Comparison of ENCODE assay signal across 25 mouse cellular contexts in genomic region chr2:31437480-31438245, GRCm38 (mm10). TPM values are rescaled to one million over a fixed set of nuclear protein-coding genes. Genes with fewer than 3 reads are reported as not detected.
DNase-seq lines count a peak whose midpoint lies in the region; ATAC-seq and TF ChIP-seq lines count a peak whose summit lies in the region.
"Had no signal": no experiment of that assay in that cellular context is flagged by ENCODE, and none has a peak within 500 bp of the region (broad histone marks: within the 10 kb centered on the region; RNA-seq: fewer than 3 reads in every experiment).

No protein-coding gene starts in this region.

- 47% methylated on average over 14 of the region's 14 CpGs for WGBS in kidney, adult 2 months
- 52% methylated on average over 14 of the region's 14 CpGs for WGBS in kidney, embryonic 15.5 days
- 72% methylated on average over 14 of the region's 14 CpGs for WGBS in midbrain, embryonic 11.5 days
- WGBS in midbrain, embryonic 15.5 days = 69% methylated on average over 14 of the region's 14 CpGs

- TF ChIP-seq CTCF in kidney, adult 2 months (conservative IDR thresholded peaks at IDR 0.05; ENCODE audit: insufficient read depth, insufficient read length, low read depth, low read length) = no peak

- no peaks in the 10 kb centered on the region for H3K27me3 ChIP-seq in kidney, adult 2 months (replicated peaks; ENCODE audit: control insufficient read depth, insufficient read depth, low read length)
- no peaks in the 10 kb centered on the region for H3K27me3 ChIP-seq in kidney, embryonic 15.5 days
- no peaks in the 10 kb centered on the region; the same call in 1 of the 2 replicates for H3K27me3 ChIP-seq in midbrain, embryonic 11.5 days (ENCODE audit: control insufficient read depth, insufficient read depth, low read length)
- H3K27me3 ChIP-seq in midbrain, embryonic 15.5 days (replicated peaks) = no peaks in the 10 kb centered on the region
- H3K27me3 ChIP-seq: embryonic facial prominence, embryonic 15.5 days; intestine, embryonic 15.5 days had no signal

- peaks cover 20% of the 10 kb centered on the region; the same call in 1 of the 2 replicates for H3K4me1 ChIP-seq in kidney, adult 2 months (ENCODE audit: control insufficient read depth, insufficient read depth, low read length)
- H3K4me1 ChIP-seq in kidney, embryonic 15.5 days = 0 out of 2 replicates have a peak, but pooled peaks cover 15% of the 10 kb centered on the region
- no peaks in the 10 kb centered on the region for H3K4me1 ChIP-seq in midbrain, embryonic 11.5 days (ENCODE audit: control insufficient read depth, insufficient read depth, low read length)
- no peaks in the 10 kb centered on the region; the same call in 1 of the 2 replicates for H3K4me1 ChIP-seq in midbrain, embryonic 15.5 days

- no peak overlapping the region for H3K9ac ChIP-seq in kidney, embryonic 15.5 days
- no peak overlapping the region for H3K9ac ChIP-seq in midbrain, embryonic 11.5 days (ENCODE audit: low read length)
- no peak overlapping the region for H3K9ac ChIP-seq in midbrain, embryonic 15.5 days
- H3K9ac ChIP-seq: embryonic facial prominence, embryonic 15.5 days; forebrain, embryonic 12.5 days; forebrain, postnatal 0 days; intestine, embryonic 15.5 days; lung, embryonic 14.5 days had no signal

- TF ChIP-seq POLR2A in kidney, adult 2 months (IDR thresholded peaks at IDR 0.05; ENCODE audit: low read depth, low read length) = no peak

- no peaks in the 10 kb centered on the region for H3K36me3 ChIP-seq in kidney, adult 2 months (ENCODE audit: control insufficient read depth, insufficient read depth, low read length)
- no peaks in the 10 kb centered on the region for H3K36me3 ChIP-seq in kidney, embryonic 15.5 days
- H3K36me3 ChIP-seq in midbrain, embryonic 11.5 days (ENCODE audit: control insufficient read depth, insufficient read depth, low read length) = no peaks in the 10 kb centered on the region
- no peaks in the 10 kb centered on the region for H3K36me3 ChIP-seq in midbrain, embryonic 15.5 days (replicated peaks)
- H3K36me3 ChIP-seq: embryonic facial prominence, embryonic 15.5 days; forebrain, embryonic 12.5 days; intestine, embryonic 15.5 days had no signal

- H3K4me3 ChIP-seq in kidney, adult 2 months (ENCODE audit: insufficient read depth, low read depth, low read length) = no peak overlapping the region
- H3K4me3 ChIP-seq in kidney, embryonic 15.5 days (replicated peaks) = no peak overlapping the region
- no peak overlapping the region for H3K4me3 ChIP-seq in midbrain, embryonic 11.5 days (ENCODE audit: low read depth, low read length)
- H3K4me3 ChIP-seq in midbrain, embryonic 15.5 days = no peak overlapping the region
- H3K4me3 ChIP-seq: embryonic facial prominence, embryonic 15.5 days; forebrain, embryonic 12.5 days; intestine, embryonic 15.5 days had no signal

- no peaks in the 10 kb centered on the region for H3K9me3 ChIP-seq in kidney, embryonic 15.5 days (replicated peaks)
- no peaks in the 10 kb centered on the region for H3K9me3 ChIP-seq in midbrain, embryonic 11.5 days (ENCODE audit: control insufficient read depth, low read length)
- H3K9me3 ChIP-seq in midbrain, embryonic 15.5 days = no peaks in the 10 kb centered on the region
- H3K9me3 ChIP-seq: embryonic facial prominence, embryonic 15.5 days; forebrain, embryonic 12.5 days; intestine, embryonic 15.5 days had no signal

- ATAC-seq in kidney, embryonic 15.5 days (replicated peaks; ENCODE audit: low FRiP score) = no peak
- ATAC-seq in midbrain, embryonic 11.5 days (ENCODE audit: low FRiP score) = no peak
- no peak for ATAC-seq in midbrain, embryonic 15.5 days (replicated peaks)
- ATAC-seq: activated CD4-positive, CD25-positive, alpha-beta regulatory T cell, adult 4 months; forebrain, postnatal 0 days; hindbrain, embryonic 16.5 days; intestine, embryonic 15.5 days; midbrain, embryonic 16.5 days had no signal

- peak overlapping the region; percentile 90 for H3K27ac ChIP-seq in kidney, adult 2 months (ENCODE audit: insufficient read depth, low read depth, low read length)
- H3K27ac ChIP-seq in kidney, embryonic 15.5 days = no peak overlapping the region
- no peak overlapping the region for H3K27ac ChIP-seq in midbrain, embryonic 11.5 days (ENCODE audit: low read depth, low read length)
- H3K27ac ChIP-seq in midbrain, embryonic 15.5 days = no peak overlapping the region
- H3K27ac ChIP-seq: embryonic facial prominence, embryonic 15.5 days; forebrain, embryonic 12.5 days; intestine, embryonic 15.5 days had no signal

- H3K4me2 ChIP-seq in kidney, embryonic 15.5 days = no peak overlapping the region
- H3K4me2 ChIP-seq in midbrain, embryonic 11.5 days = no peak overlapping the region
- no peak overlapping the region for H3K4me2 ChIP-seq in midbrain, embryonic 15.5 days
- H3K4me2 ChIP-seq: embryonic facial prominence, embryonic 15.5 days; forebrain, embryonic 12.5 days; intestine, embryonic 15.5 days; lung, embryonic 14.5 days had no signal

- peak; percentile 28 for DNase-seq in embryo, embryonic 10 days (ENCODE audit: low spot score)
- DNase-seq in embryo, embryonic 9.5 days (ENCODE audit: extremely low spot score) = no peak
- peak; percentile 85 for DNase-seq in kidney, adult 2 months
- peak; percentile 77 for DNase-seq in midbrain, embryonic 11.5 days (ENCODE audit: low spot score, missing footprints)
- DNase-seq in spleen, postnatal 36 days (ENCODE audit: low spot score in 2 of 2) = no peak
- no peak for DNase-seq in ovary, postnatal 14 days (ENCODE audit: low spot score)
- DNase-seq: adrenal gland, adult 2 months; adrenal gland, postnatal 36 days; cerebellum, adult 8-10 months; cerebellum, postnatal 25 days; forebrain, postnatal 0 days; gastrocnemius, postnatal 14 days; heart, postnatal 14 days; lung, embryonic 14.5 days; lung, postnatal 14 days; right cerebral cortex, adult 18-20 months; thymus, postnatal 4 days had no signal

RNA-seq across cellular contexts. Expression of gene Ass1, which starts 32.3 kb away (rescaled TPM):
- 2,247 and 2,656 TPM in 2 replicates for polyA plus RNA-seq in kidney, adult 2 months (2012; rRNA removed)
- polyA plus RNA-seq in kidney, embryonic 15.5 days (2015; fragmentation: Nextera tagmentation; extraction: Ambion mirVana) = 72.1 and 77.8 TPM in 2 replicates
- polyA plus RNA-seq in midbrain, embryonic 11.5 days (2014; fragmentation: Nextera tagmentation; extraction: Ambion mirVana) = 9.6 and 10.3 TPM in 2 replicates
- 7.6 and 9.4 TPM in 2 replicates for polyA plus RNA-seq in midbrain, embryonic 15.5 days (2015; fragmentation: Nextera tagmentation; extraction: Ambion mirVana)

Comparison
In these comparisons a context has a peak if more than half of its experiments do, and no peak if none do; other contexts are left out.
1. DNase-seq: peak in embryo, embryonic 10 days (single experiment), kidney, adult 2 months (single experiment) and midbrain, embryonic 11.5 days (single experiment); none in embryo, embryonic 9.5 days (single experiment), spleen, postnatal 36 days (0 of 2) and ovary, postnatal 14 days (single experiment).
2. RNA of gene Ass1, which starts 32.3 kb away (polyA plus RNA-seq): 2,247 to 2,656 TPM in kidney, adult 2 months; 72.1 to 77.8 TPM in kidney, embryonic 15.5 days, 9.6 to 10.3 TPM in midbrain, embryonic 11.5 days and 7.6 to 9.4 TPM in midbrain, embryonic 15.5 days; every median in the first group is over 10 times any median in the second.